Mouse (Mus musculus) c-Kit-positive CD71-positive TER-119-negative erythroid progenitor cells, embryonic 14.5 days (primary cell): ENCODE measurements around the gene Nr1d1.
A peak's percentile ranks its signal among the peaks of the same experiment; 100 is the strongest.

Experiments used
- DNase-seq: peaks from one replicate; pipeline ENCODE4 v3.0.0-alpha.2; 2013; ENCODE audit warnings: low read depth

The Nr1d1 gene

DNA sequence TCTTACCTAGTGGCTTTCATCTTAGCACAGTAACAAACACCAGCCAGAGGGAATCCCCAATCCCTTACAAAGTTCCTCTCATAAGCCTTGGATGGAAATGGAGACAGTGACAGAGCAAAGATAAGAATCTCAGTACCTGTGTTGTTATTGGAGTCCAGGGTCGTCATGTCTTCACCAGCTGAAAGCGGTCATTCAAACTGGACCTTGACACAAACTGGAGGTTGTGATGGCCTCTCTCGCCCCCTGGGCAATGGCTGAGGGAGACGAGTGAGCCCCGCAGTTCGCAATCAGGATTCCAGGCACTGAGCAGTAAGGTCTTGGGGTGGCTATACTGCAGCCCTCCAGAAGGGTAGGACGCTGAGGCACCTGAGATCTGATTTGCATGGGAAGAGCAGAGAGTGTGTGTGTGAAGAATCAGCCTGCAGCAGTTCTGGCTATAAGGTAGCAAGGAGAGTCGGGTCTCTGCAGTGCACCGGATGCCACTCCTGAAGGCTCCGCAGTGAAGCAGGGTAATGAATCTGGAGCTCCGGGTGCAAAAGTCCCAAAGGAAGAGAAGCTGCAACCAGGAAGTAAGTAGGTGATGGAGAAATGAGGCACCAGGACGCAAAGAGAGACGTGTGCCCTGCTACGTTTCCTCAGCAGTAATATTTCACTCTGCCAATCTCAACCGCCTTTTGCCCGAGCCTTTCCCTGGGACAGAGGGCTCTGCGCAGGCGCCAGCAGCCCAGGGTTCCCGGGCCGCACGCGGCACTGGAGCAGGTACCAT, at the start of gene Nr1d1:
Nr1d1 (minus strand) TSS at position 752 of the 766 bp plus-strand sequence.
- DNase-seq = no peak

DNA sequence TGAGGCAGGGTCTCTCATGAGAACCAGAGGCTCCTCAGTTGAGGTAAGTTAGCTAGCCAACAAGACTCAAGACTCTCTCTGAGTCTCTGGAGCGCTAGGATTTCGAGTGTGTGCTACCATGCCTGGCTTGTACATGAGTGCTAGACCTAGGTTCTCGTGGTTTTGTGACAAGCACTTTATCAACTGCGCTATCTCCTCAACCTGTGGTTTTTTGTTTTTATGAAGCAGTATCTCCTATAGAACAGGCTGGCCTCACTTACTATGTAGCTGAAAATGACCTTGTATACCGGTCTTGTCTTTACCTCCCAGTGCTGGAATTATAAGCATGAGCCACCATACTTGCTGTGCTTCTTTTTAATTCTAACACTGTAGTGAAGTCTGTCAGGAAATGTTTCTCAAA, 45.8 kb upstream of the Nr1d1 start:
- DNase-seq = no peak

DNA sequence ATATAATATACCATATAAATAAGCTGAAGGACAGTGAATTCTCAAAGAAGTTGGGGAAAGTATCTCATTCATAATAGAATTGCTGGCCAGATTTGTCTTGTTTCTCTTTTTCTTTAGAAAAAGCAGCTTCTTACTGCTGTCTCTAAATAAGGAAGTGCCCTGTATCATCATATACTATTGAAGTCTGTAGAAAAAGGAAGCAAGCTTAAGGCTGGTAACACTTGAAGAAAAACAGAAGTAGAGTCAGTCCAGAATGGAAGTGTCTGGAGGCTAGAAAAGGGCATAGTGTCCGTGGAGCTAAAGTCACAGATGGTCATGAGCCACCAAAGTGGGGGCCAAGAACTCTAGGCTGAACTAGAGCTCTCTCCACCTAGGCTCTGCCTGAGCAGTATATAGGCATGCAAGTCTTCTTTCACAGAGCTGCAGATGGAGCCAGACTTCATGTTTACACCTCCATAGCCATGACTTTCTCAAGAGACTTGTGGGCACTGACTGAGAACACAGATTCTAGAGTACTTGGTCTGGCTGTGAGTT, 41.6 kb upstream of the Nr1d1 start:
- no peak for DNase-seq

DNA sequence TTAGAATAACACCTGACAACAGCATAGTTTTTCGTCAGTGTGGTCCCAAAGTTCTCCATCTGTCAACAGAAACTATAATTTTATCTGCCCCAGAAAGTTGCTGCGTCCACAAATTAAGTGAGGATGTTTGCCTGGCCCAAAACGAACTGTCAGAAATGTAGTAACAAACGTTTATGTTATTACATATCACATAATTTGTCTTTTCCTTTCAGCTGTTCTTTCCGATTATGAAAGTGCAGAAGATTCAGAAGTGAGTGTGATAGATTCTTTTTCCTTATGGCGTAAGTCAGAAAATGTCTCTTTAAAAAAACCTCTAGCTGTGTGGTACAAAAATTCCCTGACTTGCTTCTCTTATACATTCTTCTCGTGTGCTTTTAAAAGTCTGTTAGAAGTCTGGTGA, 35.6 kb upstream of the Nr1d1 start:
- DNase-seq = no peak

DNA sequence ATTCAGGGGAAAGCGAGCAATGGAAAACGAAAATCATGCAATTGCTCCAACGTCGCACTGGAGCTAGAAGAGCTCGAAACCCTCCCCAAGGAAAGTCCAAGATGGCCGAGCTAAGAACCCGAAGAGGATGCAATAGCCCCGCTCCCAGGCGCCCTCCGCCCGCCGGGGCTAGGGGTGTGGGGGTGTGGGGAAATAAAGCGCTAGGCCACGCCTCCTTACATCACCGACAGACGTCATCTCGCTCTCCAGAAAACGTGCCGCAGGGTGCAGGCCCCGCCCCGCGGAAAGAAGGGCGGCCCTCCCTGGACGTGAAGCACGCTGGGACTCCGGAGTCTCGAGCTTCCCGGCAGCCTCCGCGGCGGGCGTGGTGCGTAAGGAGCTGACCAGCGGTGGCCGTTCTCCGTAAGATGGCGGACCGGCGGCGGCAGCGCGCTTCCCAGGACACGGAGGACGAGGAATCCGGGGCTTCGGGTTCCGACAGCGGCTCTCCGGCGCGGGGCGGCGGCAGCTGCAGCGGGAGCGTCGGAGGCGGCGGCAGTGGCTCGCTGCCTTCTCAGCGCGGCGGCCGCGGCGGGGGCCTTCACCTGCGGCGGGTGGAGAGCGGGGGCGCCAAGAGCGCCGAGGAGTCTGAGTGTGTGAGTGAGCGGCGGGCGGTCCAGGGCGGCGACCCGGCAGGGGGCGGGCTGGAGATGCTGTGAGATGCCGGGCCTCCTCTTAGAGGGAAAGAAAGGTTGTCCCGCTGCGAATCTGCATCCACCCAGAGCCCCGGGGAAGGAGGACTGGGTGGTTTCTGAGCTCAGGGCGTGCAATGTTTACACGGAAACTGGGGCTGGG, 34.5 kb upstream of the Nr1d1 start:
- peak; percentile 98 for DNase-seq

DNA sequence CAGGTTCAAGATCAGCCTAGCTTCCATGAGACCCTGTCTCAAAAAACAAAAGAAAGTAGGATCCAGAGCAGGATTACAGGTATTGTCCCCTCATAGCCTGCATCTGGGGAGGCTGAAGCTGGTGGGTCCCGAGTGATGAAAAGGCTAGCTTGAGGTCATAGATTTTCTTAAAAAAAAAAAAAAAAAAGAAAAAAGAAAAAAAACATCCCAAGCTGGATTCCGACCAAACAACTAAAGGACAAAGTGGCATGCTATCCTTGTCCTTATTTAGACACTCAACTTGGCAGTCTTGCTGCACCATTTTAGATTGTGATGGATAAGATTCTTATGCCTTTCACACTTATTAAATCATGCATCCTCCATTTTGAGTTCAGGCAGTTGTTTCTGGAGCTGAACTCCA, 33.3 kb upstream of the Nr1d1 start:
- DNase-seq = no peak

DNA sequence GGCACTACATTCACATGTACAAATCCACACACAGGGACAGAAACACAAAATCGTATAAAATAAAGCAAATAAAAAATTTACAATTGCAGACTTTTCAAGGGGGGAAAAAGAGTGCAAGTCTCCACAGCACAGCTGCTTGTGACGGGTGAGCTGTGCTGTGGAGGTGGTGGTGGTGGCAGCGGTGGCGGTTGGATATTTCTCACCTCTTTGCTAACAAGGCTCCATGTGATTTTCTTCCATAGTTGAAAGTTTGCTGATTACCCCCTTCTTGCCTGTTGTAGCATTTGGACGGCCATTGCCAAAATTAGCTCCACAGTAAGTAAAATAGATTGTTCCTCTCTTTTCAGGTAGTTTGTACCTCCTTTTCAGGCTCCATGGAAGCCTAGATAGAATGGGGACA, 29.5 kb upstream of the Nr1d1 start, which contains the start of gene Casc3:
Casc3 (plus strand) TSS at position 301 of the 400 bp plus-strand sequence.
- DNase-seq = no peak

DNA sequence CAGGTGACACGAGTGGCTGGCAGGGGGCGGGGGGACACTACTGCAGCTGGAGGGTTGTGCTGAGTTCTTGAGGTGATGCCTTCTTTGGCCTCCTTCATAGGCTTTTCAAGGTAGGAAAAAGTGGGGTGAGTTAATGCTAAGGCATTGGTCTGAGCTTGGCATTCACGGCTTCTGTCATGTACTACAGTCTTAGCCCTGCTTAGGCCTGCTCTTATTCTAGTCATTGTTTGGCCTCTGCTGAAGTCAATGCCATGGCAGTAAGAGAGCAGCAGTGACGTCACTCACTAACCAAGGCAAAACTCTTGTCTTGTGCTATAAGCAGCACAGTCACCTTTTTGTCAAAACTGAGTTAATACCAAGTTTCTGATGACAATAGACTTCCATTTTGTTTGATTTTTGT, 22.8 kb upstream of the Nr1d1 start:
- DNase-seq = no peak

DNA sequence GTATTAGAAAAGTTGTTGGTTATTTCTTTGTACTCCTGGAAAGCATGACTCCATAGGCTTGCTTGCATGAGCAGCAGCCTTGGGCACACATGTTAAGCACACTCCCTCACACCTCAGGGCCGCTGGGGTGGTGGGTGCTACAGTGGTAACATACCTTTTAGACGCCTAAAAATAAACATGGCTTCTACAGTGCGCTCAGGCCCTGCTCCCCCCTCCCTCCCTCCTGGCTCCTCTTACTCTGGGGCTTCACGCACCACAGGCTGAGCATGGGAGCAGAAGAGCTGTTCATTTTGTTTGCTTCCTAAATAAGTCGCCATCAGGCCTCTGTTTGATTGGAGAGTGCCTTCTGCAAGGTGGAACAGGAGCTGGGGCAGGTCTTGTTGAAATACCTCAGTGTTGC, 22.2 kb upstream of the Nr1d1 start:
- DNase-seq = no peak

DNA sequence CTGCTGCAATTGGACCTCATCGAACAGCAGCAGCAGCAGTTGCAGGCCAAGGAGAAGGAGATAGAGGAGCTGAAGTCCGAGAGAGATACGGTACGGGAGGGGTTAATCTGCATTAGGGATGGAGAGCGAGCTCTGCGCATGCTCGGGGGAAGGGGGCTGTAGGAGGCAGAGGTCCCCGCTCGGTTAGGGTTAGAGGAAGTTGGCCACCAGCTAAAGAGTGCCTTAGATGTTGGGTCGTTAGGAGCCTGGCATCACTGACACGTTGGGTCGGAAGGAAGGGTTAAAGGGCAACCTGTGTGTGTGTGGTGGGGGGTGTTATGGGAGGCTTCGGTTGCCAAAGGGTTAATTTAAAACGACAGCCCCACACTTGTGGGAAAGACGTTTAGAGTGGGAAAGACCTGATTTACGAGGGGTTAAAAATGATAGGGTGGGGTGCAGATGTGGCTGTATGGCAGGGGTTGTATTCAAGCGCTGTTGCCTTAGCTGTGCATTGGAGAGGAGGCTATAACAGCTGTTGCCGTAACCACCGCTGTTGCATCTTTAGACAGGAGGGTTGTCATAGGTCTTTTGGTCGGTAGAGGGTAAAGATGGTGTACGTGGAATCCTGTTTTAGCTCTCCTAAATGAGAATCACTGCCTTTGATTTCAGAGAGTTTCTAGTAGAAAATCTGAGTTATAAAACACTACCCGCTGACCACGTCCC, 21.5 kb upstream of the Nr1d1 start:
- DNase-seq = no peak

DNA sequence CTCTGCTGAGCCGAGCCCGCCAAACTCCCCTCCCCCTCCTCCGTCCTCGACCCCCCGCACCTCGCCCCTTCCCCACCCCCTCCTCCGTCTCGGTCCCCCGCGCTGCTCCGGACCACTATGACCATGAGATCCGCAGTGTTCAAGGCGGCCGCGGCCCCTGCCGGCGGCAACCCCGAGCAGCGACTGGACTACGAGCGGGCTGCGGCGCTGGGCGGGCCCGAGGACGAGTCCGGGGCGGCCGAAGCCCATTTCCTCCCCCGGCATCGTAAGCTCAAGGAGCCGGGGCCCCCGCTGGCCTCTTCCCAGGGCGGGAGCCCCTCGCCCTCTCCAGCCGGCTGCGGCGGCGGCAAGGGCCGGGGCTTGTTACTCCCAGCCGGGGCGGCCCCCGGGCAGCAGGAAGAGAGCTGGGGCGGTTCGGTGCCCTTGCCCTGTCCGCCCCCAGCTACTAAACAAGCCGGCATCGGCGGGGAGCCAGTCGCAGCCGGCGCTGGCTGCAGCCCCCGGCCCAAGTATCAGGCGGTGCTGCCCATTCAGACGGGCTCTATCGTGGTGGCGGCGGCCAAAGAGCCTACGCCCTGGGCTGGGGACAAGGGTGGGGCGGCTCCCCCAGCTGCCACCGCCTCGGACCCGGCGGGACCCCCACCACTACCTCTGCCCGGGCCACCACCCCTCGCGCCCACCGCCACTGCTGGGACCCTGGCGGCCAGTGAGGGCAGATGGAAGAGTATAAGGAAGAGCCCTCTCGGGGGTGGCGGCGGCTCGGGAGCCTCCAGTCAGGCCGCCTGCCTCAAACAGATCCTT, 20.8 kb upstream of the Nr1d1 start:
- no peak for DNase-seq

DNA sequence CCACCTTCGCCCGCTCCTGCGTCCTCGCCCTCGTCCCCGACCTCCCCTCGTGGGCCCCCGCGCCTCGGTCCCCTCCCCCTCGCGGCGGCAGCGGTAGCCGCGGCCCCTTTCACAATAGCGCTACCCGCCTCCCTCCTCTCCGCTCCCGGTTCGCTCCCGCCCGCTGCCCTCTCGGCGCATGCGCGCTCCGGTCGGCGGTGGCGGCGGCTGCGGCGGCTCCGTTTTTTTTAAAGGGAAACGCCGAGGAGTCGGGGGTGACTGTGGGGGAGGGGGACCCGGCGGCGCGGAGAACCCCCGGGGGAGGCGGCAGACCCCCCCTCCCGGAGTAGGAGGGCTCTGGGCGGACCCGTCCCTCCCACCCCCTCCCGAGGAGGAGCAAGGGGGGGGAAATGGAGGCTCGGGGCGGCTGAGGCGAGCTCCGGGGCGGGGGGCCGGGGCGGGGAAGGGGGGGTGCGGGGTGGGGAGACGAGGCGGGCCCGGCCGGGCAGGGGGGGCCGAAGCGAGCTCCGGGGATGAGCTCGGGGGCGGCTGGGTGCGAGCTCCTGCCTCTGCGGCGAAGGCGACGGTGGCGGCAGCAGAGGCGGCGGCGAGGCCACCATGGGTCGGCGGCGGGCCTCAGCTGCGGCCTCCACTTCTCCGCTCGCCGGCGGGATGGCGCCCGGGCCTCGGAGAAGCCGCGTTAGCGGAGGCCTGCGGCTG, 20.0 kb upstream of the Nr1d1 start, which contains the start of gene Msl1:
Msl1 (plus strand) TSS at position 502 of the 699 bp plus-strand sequence.
- no peak for DNase-seq

DNA sequence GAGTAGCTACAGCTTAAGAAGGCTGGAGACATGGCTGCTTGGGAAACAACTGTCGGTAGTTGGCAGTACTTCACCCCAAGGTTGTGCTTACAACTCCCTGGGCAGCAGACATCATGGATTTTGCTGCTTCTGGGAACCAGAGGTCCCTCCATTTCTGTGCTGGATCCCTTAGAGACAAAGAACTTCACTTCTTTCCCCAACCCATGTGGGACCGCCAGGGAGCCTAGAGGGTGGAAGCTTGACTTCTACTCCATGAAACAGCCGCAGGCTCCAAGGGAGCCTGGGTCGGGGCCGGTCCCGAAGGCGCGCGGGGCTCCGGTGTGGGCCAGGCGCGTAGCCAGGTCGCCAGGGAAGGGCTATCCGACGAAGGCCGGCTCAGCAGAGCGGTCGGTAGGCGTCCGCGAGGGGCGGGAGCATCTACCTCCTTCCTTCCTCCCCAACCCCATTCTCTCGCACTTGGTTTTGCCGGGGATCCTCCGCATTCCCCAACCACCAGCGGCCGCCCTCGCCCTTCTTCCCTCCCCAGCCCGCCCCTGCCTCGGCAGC, 19.4 kb upstream of the Nr1d1 start:
- DNase-seq = no peak

DNA sequence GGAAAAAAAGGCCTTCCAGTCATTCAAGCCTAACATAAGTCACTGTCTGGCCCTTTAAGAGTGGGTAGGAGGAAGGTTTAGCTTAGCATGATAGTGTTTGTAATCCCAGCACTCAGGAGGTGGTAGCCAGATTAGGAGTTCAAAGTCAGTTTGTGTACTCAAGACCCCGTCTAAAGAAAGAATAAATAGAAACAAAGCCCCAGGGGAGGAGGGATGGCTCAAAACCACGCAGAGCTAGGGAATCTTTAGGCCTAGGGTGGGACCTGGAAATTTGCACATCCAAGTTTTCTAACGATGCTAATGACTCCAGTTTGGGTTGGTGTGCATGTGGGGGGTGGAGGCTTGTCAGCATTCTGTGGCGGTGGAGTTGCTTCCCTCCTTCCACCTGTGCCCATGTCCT, 16.9 kb upstream of the Nr1d1 start:
- DNase-seq = no peak

DNA sequence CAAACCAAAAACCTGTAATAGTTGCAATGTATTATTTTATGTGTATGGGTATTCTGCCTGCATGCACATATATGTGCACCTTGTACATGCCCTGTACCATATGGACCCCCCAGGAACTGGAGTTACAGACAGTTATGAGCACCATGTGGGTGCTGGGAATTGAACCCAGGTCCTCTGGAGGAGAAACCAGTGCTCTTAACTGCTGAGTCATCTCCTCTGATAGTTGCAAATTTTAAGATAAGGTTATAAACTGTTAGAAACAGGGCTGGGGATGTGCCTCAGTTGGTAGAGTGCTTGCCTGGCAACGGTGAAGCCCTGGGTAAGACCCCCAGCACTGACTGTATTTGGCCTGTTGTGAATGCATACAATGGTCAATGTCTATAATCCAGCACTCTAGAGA, 16.3 kb upstream of the Nr1d1 start:
- DNase-seq = no peak

DNA sequence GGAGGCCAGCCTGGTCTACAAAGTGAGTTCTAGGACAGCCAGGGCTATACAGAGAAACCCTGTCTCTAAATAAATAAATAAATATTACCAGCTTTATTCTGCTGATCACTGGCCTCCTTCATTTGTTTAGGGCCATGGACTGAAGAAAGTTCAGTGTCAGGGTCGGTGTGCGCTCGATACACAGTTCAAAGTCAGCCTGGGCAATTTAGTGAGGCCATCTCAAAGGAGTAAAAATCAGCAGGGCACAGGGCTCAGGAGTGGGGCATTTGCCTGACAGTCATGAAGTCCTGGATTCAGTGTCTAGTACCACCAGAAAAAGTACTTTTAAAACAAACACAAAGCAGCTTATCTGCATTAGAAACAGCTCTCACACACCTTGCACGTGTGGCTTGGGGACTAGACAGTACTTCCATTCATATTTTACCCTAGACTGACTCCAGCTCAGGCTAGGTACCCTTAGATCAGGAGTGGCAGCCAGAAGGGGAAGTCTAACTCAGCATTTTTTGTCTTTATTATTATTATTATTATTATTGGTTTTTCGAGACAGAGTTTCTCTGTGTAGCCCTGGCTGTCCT, 15.6 kb upstream of the Nr1d1 start:
- no peak for DNase-seq

DNA sequence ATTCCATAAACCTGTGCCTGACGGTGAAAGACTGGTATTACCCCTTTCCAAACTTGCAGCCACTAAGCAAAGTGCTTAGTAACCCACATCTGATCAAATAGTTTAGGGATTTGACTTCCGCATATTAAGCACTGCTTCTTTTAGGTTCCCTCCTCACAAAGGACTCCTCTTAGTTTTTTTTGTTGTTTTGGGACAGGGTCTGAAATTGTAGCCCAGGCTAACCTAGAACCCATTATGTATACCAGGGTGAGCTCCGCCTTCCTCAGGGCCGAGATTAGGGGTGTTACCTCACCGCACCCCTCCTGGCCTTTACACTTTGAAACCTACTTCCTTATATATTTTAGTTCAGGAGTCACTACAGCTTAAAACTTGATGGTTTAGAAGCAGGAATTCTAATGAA, 14.7 kb upstream of the Nr1d1 start:
- no peak for DNase-seq

DNA sequence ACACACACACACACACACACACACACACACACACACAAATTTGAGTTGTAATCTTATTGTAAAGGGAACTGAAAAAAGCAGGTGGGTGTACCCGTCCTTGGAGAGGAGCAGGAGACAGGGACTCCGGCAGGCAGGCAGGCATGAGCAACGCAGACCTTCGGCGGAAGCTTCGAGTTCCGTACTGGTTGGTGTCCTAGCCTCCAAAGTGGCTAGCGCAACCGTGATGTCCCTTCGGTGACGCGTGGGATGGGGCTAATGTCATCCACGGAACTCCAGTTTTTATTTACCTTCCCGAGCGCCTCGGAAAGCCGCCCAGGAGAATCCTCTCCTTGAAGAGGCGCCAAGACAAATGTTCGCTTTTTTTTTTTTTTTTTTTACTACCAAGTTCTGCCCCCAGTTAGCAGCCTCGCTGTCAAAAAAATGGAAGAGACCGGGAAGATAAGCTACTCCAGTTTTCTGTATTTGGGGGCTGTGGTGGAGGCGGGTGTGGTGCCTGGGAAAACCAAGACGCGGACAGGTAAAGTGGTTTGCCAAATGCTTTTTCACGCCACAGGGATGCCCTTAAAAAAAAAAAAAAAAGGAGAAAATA, 14.2 kb upstream of the Nr1d1 start:
- DNase-seq = no peak

DNA sequence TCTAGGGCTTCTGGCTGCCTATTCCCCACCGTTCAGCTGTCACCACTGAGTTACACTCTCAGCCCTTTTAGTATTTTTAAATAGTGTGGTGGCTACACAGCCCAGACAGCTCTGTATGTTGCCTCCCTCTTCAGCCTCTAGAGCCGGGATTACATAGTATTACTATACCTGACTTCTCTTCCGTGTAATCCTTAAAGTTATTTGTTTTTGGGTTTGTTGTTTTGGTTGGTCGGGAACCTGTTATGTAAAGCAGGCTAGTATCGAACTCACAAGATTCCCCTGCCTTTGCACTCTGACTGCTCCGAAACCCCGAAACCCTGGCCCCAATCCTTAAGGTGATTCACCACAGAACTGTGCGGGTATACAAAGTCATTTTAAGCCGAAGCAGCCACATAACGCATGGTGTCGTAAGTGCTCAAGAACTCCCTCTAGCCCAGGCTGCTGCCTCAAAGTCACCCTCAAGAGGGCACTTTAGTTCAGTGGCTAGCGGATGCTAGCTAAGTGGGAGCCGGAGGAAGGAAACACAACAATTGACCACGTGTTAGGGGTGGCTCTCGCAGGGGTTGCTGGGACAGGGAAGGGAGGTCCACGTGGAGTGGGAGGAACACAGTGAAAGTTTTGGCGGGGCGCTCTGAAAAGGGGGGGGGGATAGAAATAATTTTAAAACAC, 13.6 kb upstream of the Nr1d1 start:
- DNase-seq = peak; percentile 91
